Mouse (Mus musculus): ENCODE measurements around the gene Gdf11.

Gdf11 gene

DNA sequence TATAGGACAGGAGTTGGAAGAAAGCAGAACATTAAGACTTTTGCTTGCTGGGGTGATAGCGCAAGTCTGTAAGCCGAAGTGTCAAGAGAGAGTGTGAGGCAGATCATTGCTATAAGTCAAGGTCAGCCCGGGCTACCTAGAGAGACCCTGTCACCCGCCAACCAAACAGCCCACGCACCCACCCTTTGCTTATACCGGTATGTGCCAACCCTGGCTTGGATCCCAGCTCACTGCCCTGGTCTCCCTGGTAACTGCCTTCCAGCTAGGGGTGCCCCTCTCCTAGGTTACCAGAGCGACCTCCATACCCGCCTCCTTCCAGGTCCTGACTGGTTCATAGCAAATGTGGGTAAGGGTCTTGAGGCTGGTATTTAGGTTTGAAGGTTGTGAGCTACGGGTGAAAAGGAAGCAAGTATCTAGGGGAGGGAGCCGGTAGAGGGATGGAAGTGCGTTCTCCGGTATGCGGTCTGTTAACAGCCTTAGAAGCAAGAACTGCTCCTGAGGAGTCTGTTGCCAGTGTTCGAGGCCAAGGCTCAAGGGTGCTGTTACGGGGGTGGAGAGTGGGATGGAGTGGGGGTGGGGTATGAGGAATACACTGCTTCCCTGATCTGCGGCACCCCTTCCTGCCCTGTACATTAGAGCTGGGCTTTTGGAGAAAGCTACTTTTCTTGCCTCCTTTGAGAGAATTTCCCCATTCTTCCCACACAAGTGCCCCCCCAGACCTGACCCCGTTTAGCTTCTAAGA is 4.6 kb upstream of the Gdf11 start:
- in situ Hi-C loops (cut with MseI, MboI): no loop called here

DNA sequence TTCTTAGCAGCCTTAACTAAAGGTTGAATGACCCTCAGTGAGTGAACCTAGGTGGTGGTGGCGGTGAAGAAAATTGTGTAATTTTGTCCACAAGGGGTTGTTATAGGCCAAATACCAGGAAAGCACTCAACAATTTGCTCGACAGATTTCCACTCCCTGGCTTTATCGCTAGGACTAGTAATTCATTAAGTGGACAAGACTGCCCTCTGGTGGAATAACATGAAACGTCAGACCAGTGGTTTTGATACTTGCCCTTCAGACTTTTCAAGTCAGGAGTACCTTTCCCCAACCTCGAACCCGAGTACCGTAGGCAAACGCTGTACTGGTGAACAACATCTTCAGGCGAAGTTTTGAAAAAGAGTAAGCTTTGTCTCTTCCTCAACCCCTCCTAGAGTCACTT is 3.9 kb upstream of the Gdf11 start:
- in situ Hi-C loops (cut with MseI, MboI): no loop called here

DNA sequence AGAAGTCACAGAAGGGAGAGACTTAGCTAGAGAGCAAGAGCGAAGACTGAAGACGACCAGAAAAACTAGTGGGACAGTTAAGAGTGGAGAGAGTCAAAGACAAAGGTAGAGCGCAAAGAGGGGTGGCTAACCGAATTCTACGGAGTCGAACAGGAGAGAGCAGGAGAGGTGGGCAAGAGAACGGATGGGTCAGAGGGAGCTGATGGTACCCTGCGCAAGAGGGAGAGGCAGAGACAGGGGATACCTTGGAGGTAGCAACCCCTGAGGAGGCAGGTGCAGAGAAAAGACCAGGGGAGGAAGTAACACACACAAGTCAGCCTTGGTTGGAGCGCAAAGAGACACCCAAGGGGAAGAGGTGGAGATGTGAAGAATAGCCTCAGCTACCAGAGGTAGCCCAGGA is 728 bp upstream of the Gdf11 start:
- in situ Hi-C loops (cut with MseI, MboI): no loop called here

DNA sequence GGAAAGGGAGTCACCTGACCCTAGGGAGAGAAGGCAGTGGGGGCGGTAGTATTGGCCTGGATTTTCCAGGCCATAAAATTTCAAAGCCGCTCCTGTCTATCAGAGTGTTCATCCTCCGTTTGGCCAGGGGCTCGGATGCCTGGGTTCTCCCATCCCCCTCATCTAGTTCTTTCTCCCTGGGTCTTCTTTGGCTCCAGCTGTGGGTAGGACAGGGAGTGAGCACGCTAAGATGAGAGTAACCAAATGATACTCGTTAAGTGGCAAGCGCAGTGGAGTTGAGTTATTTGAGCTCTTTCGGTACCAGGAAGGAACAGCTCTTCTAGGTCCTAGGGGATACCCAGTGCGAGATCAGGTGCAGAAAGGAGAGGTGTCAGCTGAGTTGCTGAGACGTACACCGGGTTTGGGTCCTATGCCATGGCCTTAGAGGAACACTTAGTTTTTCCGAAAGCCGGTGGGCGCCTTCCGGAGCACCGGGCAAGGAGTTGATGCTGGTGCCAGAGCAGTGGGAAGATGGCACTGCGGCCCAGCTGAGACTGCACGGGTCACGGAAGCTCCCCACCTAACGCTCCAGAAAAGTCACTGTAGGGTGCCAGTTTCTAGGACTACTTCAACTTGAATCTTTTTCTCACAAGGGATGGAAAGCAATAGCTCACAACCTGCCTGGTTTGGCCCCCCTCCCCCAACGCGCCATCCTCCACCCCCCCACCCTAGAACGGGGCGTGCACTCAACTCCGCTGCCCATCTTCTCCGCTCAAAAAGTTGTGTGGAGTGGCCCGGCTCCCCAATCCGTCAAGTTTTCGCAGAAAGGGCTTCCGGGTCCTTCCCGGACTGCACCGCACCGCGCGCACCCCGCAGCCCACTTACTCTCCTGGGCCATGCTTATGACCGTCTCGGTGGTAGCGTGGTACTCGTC is 879 bp downstream of the Gdf11 start:
- in situ Hi-C loops (cut with MseI, MboI): no loop called here

DNA sequence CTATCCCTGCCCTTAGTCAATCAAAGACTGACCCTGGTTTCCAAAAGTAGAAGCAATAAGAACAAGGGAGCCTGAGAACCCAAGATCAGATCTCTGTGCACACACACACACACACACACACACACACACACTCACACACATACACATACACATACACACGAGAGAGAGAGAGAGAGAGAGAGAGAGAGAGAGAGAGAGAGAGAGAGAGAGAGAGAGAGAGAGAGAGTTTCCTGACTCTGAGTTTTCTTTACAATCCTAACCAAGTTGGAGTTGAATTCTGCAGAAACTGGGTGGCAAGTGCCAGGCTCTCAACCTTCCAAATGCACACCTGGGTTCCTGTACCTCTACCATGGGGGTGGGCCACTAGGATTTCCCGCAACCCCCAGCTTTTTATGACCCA is 1.7 kb downstream of the Gdf11 start:
- in situ Hi-C loops (cut with MseI, MboI): no loop called here

DNA sequence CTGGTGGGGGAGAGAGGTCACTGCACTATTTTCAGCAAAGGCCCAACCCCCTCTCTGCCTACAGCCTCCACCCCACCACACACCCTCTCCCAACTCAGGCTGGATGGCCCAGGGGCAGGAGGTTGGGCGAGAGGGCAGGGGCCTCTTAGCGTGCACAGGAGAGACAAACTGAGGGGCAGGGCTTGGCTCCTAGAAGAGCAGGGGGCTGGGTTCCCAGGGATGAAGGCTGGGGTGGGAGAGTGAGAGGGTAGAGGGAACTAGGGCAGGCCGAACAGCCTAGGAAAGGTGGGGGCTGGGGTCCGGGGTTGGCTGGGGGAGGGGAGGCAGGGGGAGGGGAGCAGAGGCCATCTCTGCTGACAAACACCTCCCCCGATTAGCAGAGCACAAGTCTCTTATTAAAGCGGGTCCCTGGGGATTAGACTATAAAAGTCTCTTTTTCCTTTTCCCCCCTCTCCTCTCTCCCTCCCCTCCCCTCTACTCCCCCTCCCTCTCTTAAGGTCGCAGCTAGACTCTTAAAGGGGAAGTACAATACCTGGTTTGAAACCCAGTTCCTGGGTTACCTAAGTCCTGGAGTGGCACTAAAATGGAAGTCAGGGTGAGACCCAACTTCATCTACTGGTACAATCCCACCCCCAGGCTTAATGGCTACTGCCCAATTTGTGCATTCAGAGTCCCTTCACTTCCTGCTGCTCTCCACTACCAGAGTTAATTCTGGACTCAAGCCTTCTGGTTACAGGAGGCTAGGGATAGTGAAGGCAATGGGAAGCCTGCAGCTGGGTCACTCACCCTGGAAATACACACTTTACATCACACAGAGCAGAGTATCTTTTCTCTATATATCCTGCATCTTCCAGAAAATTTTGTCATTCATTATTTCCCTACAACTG is 2.3 kb downstream of the Gdf11 start:
- in situ Hi-C loops (cut with MseI, MboI): no loop called here

DNA sequence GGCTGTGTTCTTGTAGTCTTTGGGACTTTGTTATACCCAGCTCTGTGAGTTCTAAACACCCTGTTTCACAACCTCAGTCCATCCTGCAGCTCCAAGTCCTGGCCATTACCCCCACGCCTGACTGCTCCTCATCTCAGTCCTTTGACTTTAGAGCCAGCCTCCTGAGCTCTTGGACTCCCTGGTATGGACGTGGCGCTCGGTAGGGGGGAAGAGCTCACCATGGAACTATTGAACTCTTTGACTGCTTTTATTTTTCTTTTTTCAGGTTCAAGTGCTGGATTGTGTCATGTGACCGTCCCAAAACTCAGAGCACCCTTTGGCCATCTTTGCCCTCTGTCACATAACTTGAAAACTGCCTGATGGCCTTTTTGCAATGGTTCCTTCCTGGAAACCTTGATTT is 9.5 kb downstream of the Gdf11 start:
- in situ Hi-C loops (cut with MseI, MboI): no loop called here

DNA sequence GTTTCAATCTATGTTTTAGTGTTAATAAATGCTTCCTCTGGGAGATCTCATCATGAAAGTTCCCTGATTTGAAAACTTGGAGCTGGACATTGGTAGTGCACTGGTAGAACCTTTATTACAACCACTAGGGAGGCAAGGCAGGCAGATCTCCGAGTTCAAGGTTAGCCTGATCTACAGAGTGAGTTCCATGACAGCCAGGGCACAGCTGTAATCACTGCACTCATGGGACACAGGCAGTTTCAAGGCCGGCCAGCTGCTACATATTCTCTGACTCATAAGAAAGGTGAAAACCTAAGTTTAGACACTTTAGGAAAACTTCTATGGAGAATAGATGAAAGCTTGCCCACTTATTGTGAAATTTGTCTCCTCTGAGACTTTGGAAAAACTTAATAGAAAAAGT is 12.7 kb downstream of the Gdf11 start:
- in situ Hi-C loops (cut with MseI, MboI): no loop called here

DNA sequence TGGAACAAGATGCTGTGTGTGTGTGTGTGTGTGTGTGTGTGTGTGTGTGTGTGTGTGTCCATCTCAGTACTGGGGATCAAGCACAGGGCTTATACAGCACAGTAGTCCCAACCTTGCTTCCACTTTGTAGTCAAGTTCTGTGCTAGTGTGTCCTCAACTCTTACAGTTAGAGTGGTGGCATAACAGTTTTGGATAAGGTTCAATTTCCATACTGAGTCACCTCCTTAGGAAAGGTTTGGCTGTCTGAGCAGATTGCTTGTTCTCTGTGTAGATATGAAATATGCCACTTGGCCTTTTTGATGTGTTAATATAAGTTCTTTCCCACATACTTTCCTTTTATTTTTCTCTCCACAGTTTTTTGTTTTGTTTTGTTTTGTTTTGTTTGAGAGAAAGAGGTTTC is 13.2 kb downstream of the Gdf11 start:
- in situ Hi-C loops (cut with MseI, MboI): no loop called here

DNA sequence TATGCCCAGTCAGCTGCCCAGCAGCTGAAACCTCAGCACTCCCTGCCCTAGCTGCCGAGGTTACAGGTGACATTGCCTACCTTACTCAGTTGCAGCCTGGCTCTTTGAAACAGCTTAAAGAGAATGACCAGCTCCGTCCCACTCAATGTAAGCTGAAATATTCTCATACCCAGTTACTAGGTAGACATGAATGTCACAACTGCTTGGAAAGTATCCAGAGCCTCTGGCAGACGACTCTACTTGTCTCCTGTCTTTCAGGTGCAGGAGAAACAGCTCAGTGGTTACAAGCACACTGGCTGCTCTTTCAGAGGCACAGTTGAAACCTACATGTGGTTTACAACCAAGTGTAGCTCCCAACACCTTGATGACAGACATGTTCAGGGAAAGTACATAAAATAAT is 21.2 kb downstream of the Gdf11 start:
- in situ Hi-C loops (cut with MseI, MboI): no loop called here

DNA sequence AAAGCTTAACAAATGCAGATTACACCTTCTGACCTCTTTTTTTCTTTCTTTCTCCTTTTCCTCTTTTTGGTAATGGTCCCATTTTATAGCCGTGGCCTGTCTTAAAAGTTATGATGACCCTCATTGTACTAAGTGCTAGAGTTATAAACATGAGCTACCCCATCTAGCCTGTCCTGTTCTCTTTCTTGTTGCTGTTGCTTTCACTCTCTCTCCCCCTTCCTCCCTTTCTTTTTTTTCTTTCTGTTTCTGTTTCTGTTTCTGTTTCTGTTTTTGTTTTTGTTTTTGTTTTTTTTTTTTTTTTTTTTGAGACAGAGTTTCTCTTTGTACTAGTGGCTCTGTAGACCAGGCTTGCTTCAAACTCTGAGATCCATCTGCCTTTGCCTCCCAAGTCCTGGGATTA is 25.0 kb downstream of the Gdf11 start:
- in situ Hi-C loops (cut with MseI, MboI): no loop called here

DNA sequence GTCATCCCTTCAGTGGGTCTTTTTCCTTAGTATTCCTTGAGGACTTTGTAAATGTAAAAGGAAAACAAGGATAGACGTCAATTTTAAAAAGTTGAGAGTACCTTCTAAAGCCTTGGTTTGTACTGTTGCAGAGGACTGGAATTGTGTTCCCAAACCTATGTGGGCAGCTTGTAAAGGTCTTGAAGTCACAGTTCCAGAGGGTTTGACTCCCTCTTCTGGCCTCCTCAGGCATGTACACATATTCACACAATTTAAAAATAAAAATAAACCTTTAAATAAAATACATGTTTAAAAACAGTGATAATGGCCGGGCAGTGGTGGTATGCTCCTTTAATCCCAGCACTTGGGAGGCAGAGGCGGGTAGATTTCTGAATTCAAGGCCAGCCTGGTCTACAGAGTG is 25.5 kb downstream of the Gdf11 start:
- in situ Hi-C loops (cut with MseI, MboI): no loop called here

DNA sequence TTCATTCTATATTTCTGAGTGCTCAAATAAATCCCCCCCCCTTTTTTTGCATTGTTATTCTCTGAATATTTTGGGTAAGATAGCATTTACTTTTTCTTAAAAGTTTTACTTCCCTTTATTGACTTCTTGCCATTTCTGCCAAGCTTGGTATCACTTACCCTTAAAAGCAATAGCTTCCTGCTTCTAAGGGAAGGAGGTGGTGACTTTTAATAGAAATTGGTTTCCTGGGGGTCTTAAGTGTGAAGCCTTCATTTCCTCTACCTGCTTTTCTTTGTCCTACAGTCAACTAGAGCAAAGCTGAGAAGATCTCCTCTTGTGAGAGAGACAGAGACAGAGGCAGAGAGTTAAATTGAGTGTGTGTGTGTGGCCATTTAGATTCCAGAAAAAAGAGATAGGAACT is 30.3 kb downstream of the Gdf11 start:
- in situ Hi-C loops (cut with MseI, MboI): no loop called here

DNA sequence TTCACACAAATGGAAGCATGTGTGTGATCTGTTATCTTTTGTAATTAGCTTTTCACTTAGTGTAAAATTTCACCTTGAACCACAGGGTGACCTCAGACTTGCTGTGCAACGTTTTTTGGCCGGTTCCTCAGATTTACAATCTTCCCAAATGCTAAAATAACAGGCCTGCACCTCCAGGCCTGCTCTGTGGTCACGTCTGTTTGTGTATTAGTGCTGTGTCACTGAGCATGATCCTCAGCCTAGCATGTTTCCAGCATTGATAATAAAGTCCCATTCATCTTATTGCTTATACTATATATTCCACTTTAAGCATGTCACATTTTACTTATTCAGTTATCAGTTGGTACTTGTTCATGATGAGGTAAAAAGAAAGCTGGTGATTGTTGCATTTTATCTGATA is 41.2 kb downstream of the Gdf11 start:
- in situ Hi-C loops (cut with MseI, MboI): no loop called here

DNA sequence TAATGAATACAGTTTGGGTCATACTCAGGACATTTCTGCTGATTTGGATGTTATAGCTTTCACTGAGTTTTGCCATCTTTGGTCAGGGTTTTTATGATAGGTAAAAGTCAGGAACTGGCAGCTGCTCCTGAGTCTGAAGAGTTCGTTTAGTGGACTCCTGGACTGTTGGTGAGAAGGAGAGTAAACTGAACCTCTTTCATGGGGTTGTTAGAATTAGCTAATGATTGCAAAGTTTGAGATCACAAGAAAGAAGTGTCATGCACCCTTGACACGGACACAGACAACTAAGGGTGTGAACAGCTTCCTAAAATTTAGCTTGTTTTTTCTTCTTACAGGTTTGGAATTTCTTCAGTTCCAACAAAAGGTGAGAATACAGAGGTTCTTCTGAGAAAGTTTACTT is 43.1 kb downstream of the Gdf11 start:
- in situ Hi-C loops (cut with MseI, MboI): no loop called here

DNA sequence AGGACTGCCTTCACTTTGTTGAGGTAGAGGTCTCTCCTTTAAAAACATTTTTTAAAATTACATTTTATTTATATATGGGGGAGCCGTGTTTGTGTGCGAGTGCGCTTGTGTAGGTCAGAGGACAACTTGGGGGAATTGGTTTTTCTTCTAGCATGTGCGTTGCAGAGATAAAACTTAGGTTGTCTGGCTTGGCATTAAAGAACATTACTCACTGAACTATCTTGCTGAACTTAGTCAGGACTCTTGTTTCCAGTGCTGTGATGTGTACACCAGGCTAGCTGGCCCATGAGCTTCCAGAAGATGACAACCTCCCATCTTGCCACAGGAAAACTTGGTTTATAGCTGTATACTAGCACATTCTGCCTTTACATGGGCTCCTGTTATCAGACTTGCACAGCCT is 44.9 kb downstream of the Gdf11 start:
- in situ Hi-C loops (cut with MseI, MboI): no loop called here

DNA sequence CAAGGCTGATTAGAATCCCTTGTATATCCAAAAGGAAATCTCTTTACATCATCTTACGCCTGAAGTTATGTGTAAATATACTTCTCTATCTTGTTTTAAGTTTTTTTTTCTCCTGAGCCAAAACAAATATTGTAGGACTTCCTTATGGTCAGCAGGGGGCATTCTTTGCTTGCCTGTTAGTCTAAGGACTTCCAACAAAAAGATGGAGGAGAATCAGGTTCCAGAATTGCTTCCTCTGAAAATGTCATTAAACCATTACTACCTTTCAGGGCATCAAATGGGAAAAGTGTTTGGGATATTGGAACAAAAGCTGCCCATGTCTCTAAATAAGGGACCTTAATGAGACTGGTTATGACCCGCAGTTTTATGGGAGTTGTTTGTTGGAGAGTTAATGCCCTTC is 46.0 kb downstream of the Gdf11 start:
- in situ Hi-C loops (cut with MseI, MboI): no loop called here

DNA sequence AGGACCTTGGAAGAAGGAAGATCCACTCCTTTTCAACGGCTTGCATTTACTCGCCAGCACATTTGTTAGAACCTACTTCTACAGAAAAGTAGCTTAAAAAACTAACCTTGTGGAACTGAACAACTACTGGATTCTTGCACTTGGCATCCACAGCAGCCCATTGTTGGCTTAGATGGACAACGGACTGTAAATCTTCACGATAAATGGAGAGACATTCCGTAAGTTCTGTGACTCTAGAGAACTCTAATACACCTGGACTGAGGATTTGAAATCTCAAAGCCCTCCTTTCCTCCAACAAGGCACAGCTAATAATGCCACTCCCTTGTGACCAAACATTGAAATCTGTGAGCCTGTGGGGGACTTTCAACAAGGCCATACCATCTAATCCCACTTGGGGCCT is 48.3 kb downstream of the Gdf11 start:
- in situ Hi-C loops (cut with MseI, MboI): no loop called here

DNA sequence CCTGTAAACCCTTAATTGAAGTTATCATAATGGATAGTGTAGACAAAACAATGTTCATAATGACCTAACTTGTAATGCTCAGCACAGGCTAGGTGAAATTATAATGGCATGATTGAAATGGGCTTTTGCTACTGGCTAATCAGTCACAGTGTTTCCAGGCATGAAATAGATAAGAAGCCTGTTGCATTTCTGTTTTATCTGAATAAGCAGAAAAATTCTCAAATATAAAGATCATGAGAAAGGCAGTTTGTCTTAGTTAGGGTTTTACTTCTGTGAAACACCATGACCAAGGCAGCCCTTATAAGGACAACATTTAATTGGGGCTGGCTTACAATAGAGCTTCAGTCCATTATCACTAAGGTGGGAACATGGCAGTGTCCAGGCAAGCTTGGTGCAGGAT is 50.9 kb downstream of the Gdf11 start:
- in situ Hi-C loops (cut with MseI, MboI): no loop called here

DNA sequence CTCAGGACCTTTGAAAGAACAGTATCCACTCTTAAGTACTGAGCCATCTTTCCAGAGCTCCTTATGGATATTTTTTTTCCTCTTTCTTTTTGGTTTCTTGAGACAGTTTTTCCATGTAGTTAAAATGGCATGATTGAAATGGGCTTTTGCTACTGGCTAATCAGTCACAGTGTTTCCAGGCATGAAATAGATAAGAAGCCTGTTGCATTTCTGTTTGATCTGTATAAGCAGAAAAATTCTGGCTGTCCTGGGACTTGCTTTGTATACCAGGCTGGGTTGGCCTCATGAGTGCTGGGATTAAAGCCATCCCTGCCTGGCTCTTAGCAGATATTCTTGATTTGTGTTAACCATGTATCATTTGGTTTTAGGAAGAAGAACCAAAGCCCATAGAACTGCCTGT is 52.1 kb downstream of the Gdf11 start:
- in situ Hi-C loops (cut with MseI, MboI): no loop called here

DNA sequence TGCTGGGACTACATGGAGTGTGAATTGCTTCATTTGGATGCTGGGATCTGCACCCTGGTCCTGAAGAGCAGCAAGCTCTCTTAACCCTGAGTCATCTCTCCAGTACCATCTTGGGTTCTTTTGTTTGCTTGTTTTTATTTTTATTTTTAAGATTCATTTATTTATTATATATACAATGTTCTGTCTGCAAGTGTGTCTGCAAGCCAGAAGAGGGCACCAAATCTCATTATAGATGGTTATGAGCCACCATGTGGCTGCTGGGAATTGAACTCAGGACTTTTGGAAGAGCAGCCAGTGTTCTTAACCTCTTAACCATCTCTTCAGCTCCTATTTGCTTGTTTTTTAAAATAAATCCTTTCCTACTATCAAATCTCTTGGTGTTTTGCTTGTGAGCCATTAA is 54.1 kb downstream of the Gdf11 start:
- in situ Hi-C loops (cut with MseI, MboI): no loop called here
